Mouse (Mus musculus): ENCODE data around the gene Hoxb5. TPM values are rescaled to one million over a fixed set of nuclear protein-coding genes. Genes with fewer than 3 reads are reported as not detected.

Gene Hoxb5
- polyA plus RNA-seq, 1 experiment from 2014 or later: not detected

GRCm38 (mm10) chr11:96285771-96286738, 17.1 kb upstream of the Hoxb5 start, which contains the start of gene Hoxb7:
TSS of gene Hoxb7 (plus strand) at chr11:96286623.
- ATAC-seq (ENCODE audit: low FRiP score, low TSS enrichment) (no peak), DNase-seq (no peak)
- Histone ChIP-seq H3K9ac (replicated peaks; ENCODE audit: low read length) (no peak within 1 kb of the TSS), H3K36me3 (ENCODE audit: control insufficient read depth, insufficient read depth, low read length) (no peaks in the 10 kb centered on the region), H3K27ac (replicated peaks; ENCODE audit: low read depth, low read length) (no peak within 1 kb of the TSS), H3K27me3 (ENCODE audit: control insufficient read depth, insufficient read depth, low read length) (peaks cover 99% of the 10 kb centered on the region), H3K9me3 (ENCODE audit: control insufficient read depth, low read length) (no peaks in the 10 kb centered on the region), H3K4me1 (ENCODE audit: control insufficient read depth, insufficient read depth, low read length) (0 out of 2 replicates have a peak, but pooled peaks cover 2% of the 10 kb centered on the region), H3K4me3 (replicated peaks; ENCODE audit: low read depth, low read length) (no peak within 1 kb of the TSS), H3K4me2 (ENCODE audit: low read length) (no peak within 1 kb of the TSS)
- WGBS: 2% methylated on average over 43 of the region's 43 CpGs

DNA sequence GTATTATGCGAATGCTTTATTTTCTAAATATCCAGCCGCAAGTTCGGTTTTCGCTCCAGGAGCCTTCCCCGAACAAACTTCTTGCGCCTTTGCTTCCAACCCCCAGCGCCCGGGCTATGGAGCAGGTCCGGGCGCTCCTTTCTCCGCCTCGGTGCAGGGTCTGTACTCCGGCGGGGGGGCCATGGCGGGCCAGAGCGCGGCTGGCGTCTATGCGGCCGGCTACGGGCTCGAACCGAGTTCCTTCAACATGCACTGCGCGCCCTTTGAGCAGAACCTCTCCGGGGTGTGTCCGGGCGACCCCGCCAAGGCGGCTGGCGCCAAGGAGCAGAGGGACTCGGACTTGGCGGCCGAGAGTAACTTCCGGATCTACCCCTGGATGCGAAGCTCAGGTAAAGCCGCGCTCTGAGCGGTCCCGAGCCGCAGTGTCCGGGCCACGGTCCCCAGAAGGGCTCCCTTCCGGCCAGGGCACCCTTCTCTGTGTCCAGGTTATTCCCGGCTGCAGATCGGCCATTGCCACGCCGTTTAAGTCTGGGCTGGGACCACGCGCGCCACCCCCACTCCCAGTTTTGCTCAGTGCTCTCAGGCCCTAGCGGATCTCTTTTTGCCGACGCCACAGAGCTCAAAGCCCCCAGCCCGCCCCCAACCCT, 16.3 kb upstream of the Hoxb5 start:
- Histone ChIP-seq H3K4me3 (replicated peaks; ENCODE audit: low read depth, low read length) (no peak overlapping the region), H3K9me3 (ENCODE audit: control insufficient read depth, low read length) (no peaks in the 10 kb centered on the region), H3K36me3 (ENCODE audit: control insufficient read depth, insufficient read depth, low read length) (no peaks in the 10 kb centered on the region), H3K4me2 (ENCODE audit: low read length) (no peak overlapping the region), H3K27ac (replicated peaks; ENCODE audit: low read depth, low read length) (no peak overlapping the region), H3K9ac (replicated peaks; ENCODE audit: low read length) (no peak overlapping the region), H3K4me1 (ENCODE audit: control insufficient read depth, insufficient read depth, low read length) (0 out of 2 replicates have a peak, but pooled peaks cover 2% of the 10 kb centered on the region), H3K27me3 (ENCODE audit: control insufficient read depth, insufficient read depth, low read length) (peaks cover 97% of the 10 kb centered on the region)
- DNase-seq: no peak
- no peak for ATAC-seq (ENCODE audit: low FRiP score, low TSS enrichment)
- 1% methylated on average over 55 of the region's 55 CpGs for WGBS

GRCm38 (mm10) chr11:96287411-96287810, 15.7 kb upstream of the Hoxb5 start:
- Histone ChIP-seq H3K36me3 (ENCODE audit: control insufficient read depth, insufficient read depth, low read length) (no peaks in the 10 kb centered on the region), H3K27me3 (ENCODE audit: control insufficient read depth, insufficient read depth, low read length) (peaks cover 97% of the 10 kb centered on the region), H3K9ac (replicated peaks; ENCODE audit: low read length) (no peak overlapping the region), H3K4me1 (ENCODE audit: control insufficient read depth, insufficient read depth, low read length) (0 out of 2 replicates have a peak, but pooled peaks cover 2% of the 10 kb centered on the region), H3K9me3 (ENCODE audit: control insufficient read depth, low read length) (no peaks in the 10 kb centered on the region), H3K4me3 (replicated peaks; ENCODE audit: low read depth, low read length) (no peak overlapping the region), H3K4me2 (ENCODE audit: low read length) (no peak overlapping the region), H3K27ac (replicated peaks; ENCODE audit: low read depth, low read length) (no peak overlapping the region)
- ATAC-seq (ENCODE audit: low FRiP score, low TSS enrichment): no peak
- WGBS: under 1% methylated on average over 9 of the region's 9 CpGs
- DNase-seq: no peak

GRCm38 (mm10) chr11:96288455-96289221, 14.5 kb upstream of the Hoxb5 start:
- no peak overlapping the region for H3K27ac ChIP-seq (replicated peaks; ENCODE audit: low read depth, low read length)

DNA sequence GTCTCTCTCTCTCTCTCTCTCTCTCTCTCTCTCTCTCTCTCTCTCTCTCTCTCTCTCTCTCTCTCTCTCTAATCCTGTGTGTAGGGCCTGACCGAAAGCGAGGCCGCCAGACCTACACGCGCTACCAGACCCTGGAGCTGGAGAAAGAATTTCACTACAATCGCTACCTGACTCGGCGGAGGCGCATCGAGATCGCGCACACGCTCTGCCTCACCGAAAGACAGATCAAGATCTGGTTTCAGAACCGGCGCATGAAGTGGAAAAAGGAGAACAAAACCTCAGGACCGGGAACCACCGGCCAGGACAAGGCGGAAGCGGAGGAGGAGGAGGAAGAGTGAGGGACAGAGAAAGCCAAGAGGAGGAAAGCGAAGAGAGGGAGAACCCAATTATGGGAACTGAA, 13.8 kb upstream of the Hoxb5 start:
- WGBS: 1% methylated on average over 21 of the region's 21 CpGs
- Histone ChIP-seq H3K27ac (replicated peaks; ENCODE audit: low read depth, low read length) (no peak overlapping the region), H3K36me3 (ENCODE audit: control insufficient read depth, insufficient read depth, low read length) (no peaks in the 10 kb centered on the region), H3K27me3 (ENCODE audit: control insufficient read depth, insufficient read depth, low read length) (peaks cover 97% of the 10 kb centered on the region), H3K4me3 (replicated peaks; ENCODE audit: low read depth, low read length) (no peak overlapping the region), H3K4me1 (ENCODE audit: control insufficient read depth, insufficient read depth, low read length) (0 out of 2 replicates have a peak, but pooled peaks cover 2% of the 10 kb centered on the region), H3K9me3 (ENCODE audit: control insufficient read depth, low read length) (no peaks in the 10 kb centered on the region), H3K4me2 (ENCODE audit: low read length) (no peak overlapping the region), H3K9ac (replicated peaks; ENCODE audit: low read length) (no peak overlapping the region)
- ATAC-seq (ENCODE audit: low FRiP score, low TSS enrichment): no peak
- no peak for DNase-seq

More at GRCm38 (mm10) chr11:96288455-96289221, 14.5 kb upstream of the Hoxb5 start:
- Histone ChIP-seq H3K9me3 (ENCODE audit: control insufficient read depth, low read length) (no peaks in the 10 kb centered on the region), H3K9ac (replicated peaks; ENCODE audit: low read length) (no peak overlapping the region), H3K36me3 (ENCODE audit: control insufficient read depth, insufficient read depth, low read length) (no peaks in the 10 kb centered on the region), H3K4me2 (ENCODE audit: low read length) (no peak overlapping the region), H3K4me1 (ENCODE audit: control insufficient read depth, insufficient read depth, low read length) (0 out of 2 replicates have a peak, but pooled peaks cover 2% of the 10 kb centered on the region), H3K4me3 (replicated peaks; ENCODE audit: low read depth, low read length) (no peak overlapping the region), H3K27me3 (ENCODE audit: control insufficient read depth, insufficient read depth, low read length) (peaks cover 97% of the 10 kb centered on the region)
- WGBS: 14% methylated on average over 1 of the region's 1 CpGs
- DNase-seq (no peak), ATAC-seq (ENCODE audit: low FRiP score, low TSS enrichment) (no peak)

GRCm38 (mm10) chr11:96289837-96290236, 13.3 kb upstream of the Hoxb5 start:
- Histone ChIP-seq H3K9ac (replicated peaks; ENCODE audit: low read length) (no peak overlapping the region), H3K9me3 (ENCODE audit: control insufficient read depth, low read length) (no peaks in the 10 kb centered on the region), H3K4me3 (replicated peaks; ENCODE audit: low read depth, low read length) (no peak overlapping the region), H3K36me3 (ENCODE audit: control insufficient read depth, insufficient read depth, low read length) (no peaks in the 10 kb centered on the region), H3K4me1 (ENCODE audit: control insufficient read depth, insufficient read depth, low read length) (no peaks in the 10 kb centered on the region), H3K27me3 (ENCODE audit: control insufficient read depth, insufficient read depth, low read length) (peaks cover 97% of the 10 kb centered on the region), H3K4me2 (ENCODE audit: low read length) (no peak overlapping the region), H3K27ac (replicated peaks; ENCODE audit: low read depth, low read length) (no peak overlapping the region)
- DNase-seq (no peak), ATAC-seq (ENCODE audit: low FRiP score, low TSS enrichment) (no peak)
- WGBS: 6% methylated on average over 6 of the region's 6 CpGs

DNA sequence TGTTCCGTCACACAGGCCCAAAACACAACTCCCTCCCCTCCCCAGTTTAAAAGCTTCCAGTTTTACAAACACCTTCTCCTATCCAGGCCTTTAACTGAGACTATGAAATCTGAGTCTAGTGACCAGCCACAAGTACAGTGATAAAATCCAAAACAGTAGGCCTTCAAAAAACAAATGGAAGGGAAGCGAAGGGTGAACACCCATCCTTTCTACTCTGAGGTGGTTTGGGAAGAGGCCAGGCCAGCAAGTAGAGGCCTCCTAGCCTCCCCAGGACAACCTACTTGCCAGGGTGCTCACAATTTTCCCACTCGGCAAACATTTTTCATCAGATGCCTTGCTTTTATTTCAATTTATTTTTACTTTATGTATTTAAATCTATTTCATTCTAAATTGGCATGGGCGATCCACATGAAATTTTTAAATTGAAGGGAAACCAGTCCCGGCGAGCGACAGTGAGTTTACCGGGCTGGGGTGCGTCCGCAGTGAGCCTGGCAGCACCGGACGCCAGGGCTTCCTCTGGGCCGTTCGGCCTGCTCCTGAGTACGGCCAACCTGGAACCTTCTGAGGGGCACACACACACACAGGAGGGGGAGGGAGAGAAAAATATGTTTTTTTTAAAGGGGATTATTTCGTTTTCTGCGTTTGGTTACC, 12.3 kb upstream of the Hoxb5 start:
- no peak for DNase-seq
- Histone ChIP-seq H3K4me2 (ENCODE audit: low read length) (no peak overlapping the region), H3K27ac (replicated peaks; ENCODE audit: low read depth, low read length) (no peak overlapping the region), H3K9ac (replicated peaks; ENCODE audit: low read length) (no peak overlapping the region), H3K4me3 (replicated peaks; ENCODE audit: low read depth, low read length) (no peak overlapping the region), H3K9me3 (ENCODE audit: control insufficient read depth, low read length) (no peaks in the 10 kb centered on the region), H3K4me1 (ENCODE audit: control insufficient read depth, insufficient read depth, low read length) (no peaks in the 10 kb centered on the region), H3K27me3 (ENCODE audit: control insufficient read depth, insufficient read depth, low read length) (peaks cover 97% of the 10 kb centered on the region), H3K36me3 (ENCODE audit: control insufficient read depth, insufficient read depth, low read length) (no peaks in the 10 kb centered on the region)
- 3% methylated on average over 17 of the region's 17 CpGs for WGBS
- no peak for ATAC-seq (ENCODE audit: low FRiP score, low TSS enrichment)
